Mouse (Mus musculus) embryonic facial prominence, embryonic 10.5 days (tissue): Measurements from ENCODE around the gene Sel1l. TPM values are rescaled to one million over a fixed set of nuclear protein-coding genes. Genes with fewer than 3 reads are reported as not detected.

Experiments
- DNase-seq: peaks from one replicate; pipeline ENCODE4 v3.0.0-alpha.2; 2017; ENCODE audit warnings: low spot score
- H3K27ac ChIP-seq: fragments of 300-500 bp; sonication (generic); replicated peaks from 2 replicates; pipeline ENCODE4 v1.5.1; 2016; ENCODE audit warnings: mild to moderate bottlenecking
- H3K27me3 ChIP-seq: fragments of 300-500 bp; sonication (generic); replicated peaks from 2 replicates; pipeline ENCODE4 v1.6.1; 2016; ENCODE audit warnings: low read depth, mild to moderate bottlenecking; ENCODE audit not compliant: poor library complexity, severe bottlenecking
- H3K36me3 ChIP-seq: fragments of 300-500 bp; sonication (generic); replicated peaks from 2 replicates; pipeline ENCODE4 v1.6.1; 2016; ENCODE audit warnings: mild to moderate bottlenecking, moderate library complexity
- H3K4me1 ChIP-seq: fragments of 300-500 bp; sonication (generic); 2 replicates; pipeline ENCODE4 v1.6.1; 2016
- H3K4me3 ChIP-seq: fragments of 300-500 bp; sonication (generic); 2 replicates; pipeline ENCODE4 v1.5.1; 2016; ENCODE audit warnings: mild to moderate bottlenecking, moderate library complexity
- H3K9me3 ChIP-seq: fragments of 300-500 bp; sonication (generic); 2 replicates; pipeline ENCODE4 v1.6.1; 2016; ENCODE audit warnings: mild to moderate bottlenecking
- WGBS: fragments of 180-500 bp; shearing (Covaris S2); methylation state at CpG from one replicate; pipeline ENCODE4 v1.1.7; 2016; 5-methylcytosine and 5-hydroxymethylcytosine counted together
- polyA plus RNA-seq: library from polyadenylated mRNA; unstranded; fragments of >200 nt; fragmentation: Nextera tagmentation; extraction: Ambion mirVana; gene quantifications from 2 replicates; pipeline ENCODE4 v1.2.1, GENCODE M21; 2016

The Sel1l gene
- polyA plus RNA-seq, 1 experiment from 2014 or later, result 56.3 TPM

GRCm38 (mm10) chr12:91844542-91844941 is 4.4 kb downstream of the Sel1l start:
- H3K4me3 ChIP-seq, result no peak overlapping the region
- no peak for DNase-seq
- no peaks in the 10 kb centered on the region for H3K9me3 ChIP-seq
- H3K27ac ChIP-seq, result no peak overlapping the region
- 49% methylated on average over 4 of the region's 4 CpGs for WGBS
- no peaks in the 10 kb centered on the region for H3K27me3 ChIP-seq
- H3K36me3 ChIP-seq, result peaks cover 36% of the 10 kb centered on the region
- peaks cover 13% of the 10 kb centered on the region for H3K4me1 ChIP-seq

GRCm38 (mm10) chr12:91843888-91844287 is 5.1 kb downstream of the Sel1l start:
- WGBS, result 97% methylated on average over 13 of the region's 13 CpGs
- peaks cover 13% of the 10 kb centered on the region for H3K4me1 ChIP-seq
- H3K27me3 ChIP-seq, result no peaks in the 10 kb centered on the region

DNA sequence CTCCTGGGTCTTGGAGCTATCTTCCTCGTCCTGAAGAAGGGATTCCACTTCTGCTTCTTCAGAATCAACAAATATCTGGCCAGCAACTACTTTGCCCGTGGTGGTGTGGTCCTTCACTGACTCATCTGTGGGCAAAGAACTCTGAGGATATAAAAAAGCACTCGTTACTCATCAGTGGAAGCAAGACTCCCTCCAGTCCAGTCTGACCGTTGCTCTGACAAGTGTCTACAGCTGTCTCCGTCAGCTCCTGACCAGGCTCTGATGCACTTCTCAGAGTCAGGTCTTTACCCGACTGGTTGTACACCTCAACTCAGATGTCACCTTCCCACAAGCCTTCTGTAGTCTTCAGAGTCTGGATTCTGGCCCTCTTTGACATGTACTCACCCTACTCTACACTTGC is 7.2 kb downstream of the Sel1l start:
- Histone ChIP-seq H3K27me3 (no peaks in the 10 kb centered on the region), H3K4me3 (no peak overlapping the region), H3K4me1 (peaks cover 6% of the 10 kb centered on the region), H3K27ac (no peak overlapping the region), H3K9me3 (no peaks in the 10 kb centered on the region), H3K36me3 (peaks cover 64% of the 10 kb centered on the region)
- WGBS, result 91% methylated on average over 6 of the region's 6 CpGs
- DNase-seq, result no peak

More at GRCm38 (mm10) chr12:91843888-91844287, 5.1 kb downstream of the Sel1l start:
- H3K36me3 ChIP-seq, result peaks cover 42% of the 10 kb centered on the region
- no peak overlapping the region for H3K27ac ChIP-seq
- no peak for DNase-seq
- no peak overlapping the region for H3K4me3 ChIP-seq
- H3K9me3 ChIP-seq, result no peaks in the 10 kb centered on the region

DNA sequence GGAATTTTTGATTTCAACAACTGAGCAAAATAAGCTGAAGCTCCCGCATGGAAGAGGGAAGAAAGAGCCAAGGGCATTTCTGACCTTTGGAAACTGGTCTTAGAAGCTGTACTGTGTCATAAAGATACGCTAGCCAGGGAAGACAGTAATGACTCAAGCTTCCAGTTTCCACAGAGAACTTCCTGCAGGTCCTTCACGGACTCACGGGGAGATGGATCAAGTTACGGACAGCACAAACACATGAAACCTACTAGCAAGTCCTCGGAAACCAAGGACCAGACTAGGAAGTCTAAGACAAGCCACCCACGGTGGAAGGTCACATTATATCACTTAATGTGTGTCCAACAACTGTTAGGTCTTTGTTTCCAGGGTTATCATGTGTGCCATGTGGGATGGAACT is 10.7 kb downstream of the Sel1l start:
- DNase-seq, result no peak
- Histone ChIP-seq H3K9me3 (no peaks in the 10 kb centered on the region), H3K27ac (no peak overlapping the region), H3K4me1 (peaks cover 4% of the 10 kb centered on the region; the same call in 1 of the 2 replicates), H3K4me3 (no peak overlapping the region), H3K36me3 (peaks cover 81% of the 10 kb centered on the region), H3K27me3 (no peaks in the 10 kb centered on the region)
- WGBS, result 79% methylated on average over 7 of the region's 7 CpGs

GRCm38 (mm10) chr12:91837401-91838065 is 11.4 kb downstream of the Sel1l start:
- Histone ChIP-seq H3K36me3 (peaks cover 87% of the 10 kb centered on the region), H3K9me3 (no peaks in the 10 kb centered on the region), H3K4me3 (no peak overlapping the region), H3K4me1 (peaks cover 4% of the 10 kb centered on the region; the same call in 1 of the 2 replicates), H3K27me3 (no peaks in the 10 kb centered on the region), H3K27ac (no peak overlapping the region)
- no peak for DNase-seq
- 93% methylated on average over 7 of the region's 7 CpGs for WGBS

GRCm38 (mm10) chr12:91833939-91834333 is 15.0 kb downstream of the Sel1l start:
- Histone ChIP-seq H3K4me3 (no peak overlapping the region), H3K27ac (no peak overlapping the region), H3K36me3 (peaks cover 80% of the 10 kb centered on the region), H3K9me3 (no peaks in the 10 kb centered on the region), H3K27me3 (no peaks in the 10 kb centered on the region), H3K4me1 (peaks cover 4% of the 10 kb centered on the region; the same call in 1 of the 2 replicates)
- WGBS, result 58% methylated on average over 5 of the region's 5 CpGs
- DNase-seq, result no peak

- no peak for DNase-seq
- H3K27ac ChIP-seq, result no peak overlapping the region
- WGBS, result 92% methylated on average over 3 of the region's 3 CpGs
- H3K4me1 ChIP-seq, result peaks cover 4% of the 10 kb centered on the region; the same call in 1 of the 2 replicates
- H3K9me3 ChIP-seq, result no peaks in the 10 kb centered on the region
- H3K36me3 ChIP-seq, result peaks cover 80% of the 10 kb centered on the region
- no peak overlapping the region for H3K4me3 ChIP-seq
- no peaks in the 10 kb centered on the region for H3K27me3 ChIP-seq
These were observed 15.6 kb downstream of the Sel1l start for GRCm38 (mm10) chr12:91833237-91833938.

- Histone ChIP-seq H3K4me1 (peaks cover 4% of the 10 kb centered on the region; the same call in 1 of the 2 replicates), H3K27ac (no peak overlapping the region), H3K4me3 (no peak overlapping the region), H3K36me3 (peaks cover 77% of the 10 kb centered on the region), H3K27me3 (no peaks in the 10 kb centered on the region), H3K9me3 (no peaks in the 10 kb centered on the region)
- DNase-seq, result no peak
- WGBS, result 92% methylated on average over 7 of the region's 7 CpGs
These were observed 17.5 kb downstream of the Sel1l start for GRCm38 (mm10) chr12:91831410-91831809.

DNA sequence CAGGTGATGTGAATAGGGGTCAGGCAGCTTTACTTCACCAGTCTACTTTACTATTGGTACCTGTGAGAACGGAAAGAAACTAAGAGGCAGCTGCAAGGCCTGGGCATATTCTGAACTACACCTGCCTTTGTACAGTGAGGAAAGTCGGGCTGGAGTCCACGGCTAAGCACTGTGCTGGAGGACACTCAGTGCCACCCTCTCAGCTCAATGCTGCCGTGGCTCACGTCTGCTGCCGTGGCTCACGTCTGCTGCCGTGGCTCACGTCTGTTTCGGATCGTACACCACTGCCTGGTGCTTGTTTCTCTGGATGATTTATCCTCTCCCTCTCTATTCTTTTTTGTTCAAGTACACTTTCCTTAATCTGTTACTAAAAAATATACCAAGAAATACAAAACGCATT is 28.5 kb downstream of the Sel1l start:
- H3K27me3 ChIP-seq, result no peaks in the 10 kb centered on the region
- H3K4me1 ChIP-seq, result no peaks in the 10 kb centered on the region
- H3K4me3 ChIP-seq, result no peak overlapping the region
- no peak for DNase-seq
- no peaks in the 10 kb centered on the region for H3K9me3 ChIP-seq
- H3K36me3 ChIP-seq, result peaks cover 83% of the 10 kb centered on the region
- H3K27ac ChIP-seq, result no peak overlapping the region
- WGBS, result 93% methylated on average over 12 of the region's 12 CpGs

DNA sequence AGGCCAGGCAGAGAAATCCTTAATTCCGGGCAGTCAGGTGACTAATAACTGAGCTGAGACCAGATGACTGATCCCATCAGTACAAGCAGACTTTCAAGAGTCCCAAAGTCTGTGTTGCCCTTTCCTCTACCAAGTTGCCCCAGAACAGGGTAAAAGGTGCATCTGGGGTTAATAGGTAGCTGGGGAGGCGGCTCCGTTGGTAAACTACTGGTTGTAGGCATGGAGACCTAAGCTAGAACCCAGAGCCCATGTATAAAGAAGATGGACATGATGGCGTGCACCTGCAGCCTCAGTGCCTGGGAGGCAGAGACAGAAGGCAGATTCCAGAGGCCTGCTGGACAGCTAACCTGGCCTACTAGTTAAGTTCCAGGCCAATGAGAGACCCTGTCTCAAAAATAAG is 30.2 kb downstream of the Sel1l start:
- H3K4me3 ChIP-seq, result no peak overlapping the region
- H3K4me1 ChIP-seq, result no peaks in the 10 kb centered on the region
- no peak overlapping the region for H3K27ac ChIP-seq
- H3K27me3 ChIP-seq, result no peaks in the 10 kb centered on the region
- 91% methylated on average over 4 of the region's 4 CpGs for WGBS
- H3K9me3 ChIP-seq, result no peaks in the 10 kb centered on the region
- DNase-seq, result no peak
- peaks cover 83% of the 10 kb centered on the region for H3K36me3 ChIP-seq

- DNase-seq, result peak; percentile 72
- Histone ChIP-seq H3K9me3 (no peaks in the 10 kb centered on the region), H3K36me3 (peaks cover 85% of the 10 kb centered on the region), H3K4me1 (no peaks in the 10 kb centered on the region), H3K27ac (no peak overlapping the region), H3K27me3 (no peaks in the 10 kb centered on the region), H3K4me3 (no peak overlapping the region)
- WGBS, result 31% methylated on average over 10 of the region's 10 CpGs
These were observed 33.0 kb downstream of the Sel1l start for GRCm38 (mm10) chr12:91815990-91816389.

DNA sequence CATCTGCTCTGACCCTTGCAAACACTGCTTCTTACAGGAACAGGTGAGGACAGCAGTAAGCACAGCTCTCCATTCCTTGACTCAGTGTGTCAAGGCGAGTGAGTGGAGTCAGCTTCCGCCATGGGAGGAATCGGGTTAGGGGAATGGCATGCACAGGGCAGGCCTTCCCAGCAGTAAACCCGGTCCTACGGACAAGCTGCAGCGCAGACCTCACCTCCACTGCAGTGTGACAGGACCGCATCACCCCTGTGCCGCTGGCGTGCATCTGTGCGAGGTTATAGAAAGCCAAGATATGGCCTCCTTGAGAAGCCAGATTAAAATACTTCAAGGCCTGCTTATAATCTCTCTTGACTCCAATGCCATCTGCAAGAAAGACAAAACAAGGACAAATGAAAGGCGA is 33.4 kb downstream of the Sel1l start:
- 93% methylated on average over 11 of the region's 11 CpGs for whole genome bisulfite sequencing
- Histone ChIP-seq H3K36me3 (peaks cover 85% of the 10 kb centered on the region), H3K9me3 (no peaks in the 10 kb centered on the region), H3K4me3 (no peak overlapping the region), H3K27ac (no peak overlapping the region), H3K27me3 (no peaks in the 10 kb centered on the region), H3K4me1 (no peaks in the 10 kb centered on the region)
- no peak for DNase-seq

- WGBS, result 93% methylated on average over 8 of the region's 8 CpGs
- no peak for DNase-seq
- H3K4me1 ChIP-seq, result no peaks in the 10 kb centered on the region
- no peak overlapping the region for H3K4me3 ChIP-seq
- no peaks in the 10 kb centered on the region for H3K27me3 ChIP-seq
- H3K27ac ChIP-seq, result no peak overlapping the region
- peaks cover 68% of the 10 kb centered on the region for H3K36me3 ChIP-seq
- no peaks in the 10 kb centered on the region for H3K9me3 ChIP-seq
These were observed 40.0 kb downstream of the Sel1l start for GRCm38 (mm10) chr12:91808911-91809310.
